Mouse (Mus musculus) c-Kit-positive CD71-negative TER-119-negative erythroid progenitor cells, embryonic 14.5 days (primary cell): ENCODE measurements around the gene Pagr1a.
A peak's percentile ranks its signal among the peaks of the same experiment; 100 is the strongest.

Experiments
- DNase-seq: peaks from one replicate; pipeline ENCODE4 v3.0.0-alpha.2; 2013; ENCODE audit warnings: low read depth

Pagr1a gene

GRCm38 (mm10) chr7:127020901-127021562, 3.9 kb upstream of the Pagr1a start, which contains the start of the genes Gm42742 and Prrt2:
Gene Gm42742 (minus strand): TSS chr7:127021097.
Gene Prrt2 (minus strand): TSS chr7:127021211.
- DNase-seq: no peak

- DNase-seq: no peak
These were observed 3.3 kb upstream of the Pagr1a start for GRCm38 (mm10) chr7:127020491-127020890.

GRCm38 (mm10) chr7:127020031-127020430, 2.9 kb upstream of the Pagr1a start:
- DNase-seq: no peak

GRCm38 (mm10) chr7:127019306-127019960, 2.3 kb upstream of the Pagr1a start:
- DNase-seq: no peak

- no peak for DNase-seq
These were observed 1.5 kb upstream of the Pagr1a start for GRCm38 (mm10) chr7:127018416-127019305.

GRCm38 (mm10) chr7:127017950-127018345, 796 bp upstream of the Pagr1a start:
- DNase-seq: no peak

- DNase-seq: no peak
These were observed 640 bp downstream of the Pagr1a start for GRCm38 (mm10) chr7:127016486-127016938.

- DNase-seq: no peak
These were observed 869 bp downstream of the Pagr1a start, which contains the start of gene Pagr1b for GRCm38 (mm10) chr7:127016481-127016485. Gene Pagr1b (minus strand): TSS chr7:127016484.

GRCm38 (mm10) chr7:127016081-127016480, 1.1 kb downstream of the Pagr1a start:
- DNase-seq: no peak

GRCm38 (mm10) chr7:127014993-127015392, 2.2 kb downstream of the Pagr1a start:
- no peak for DNase-seq

GRCm38 (mm10) chr7:127014320-127014719, 2.8 kb downstream of the Pagr1a start, which contains the start of gene Mvp:
Gene Mvp (minus strand): TSS chr7:127014621.
- peak; percentile 49 for DNase-seq

GRCm38 (mm10) chr7:127013385-127013784, 3.8 kb downstream of the Pagr1a start:
- DNase-seq: no peak

- DNase-seq: no peak
These were observed 4.3 kb downstream of the Pagr1a start for GRCm38 (mm10) chr7:127012845-127013244.

- DNase-seq: no peak
These were observed 4.8 kb downstream of the Pagr1a start for GRCm38 (mm10) chr7:127012374-127012773.

- no peak for DNase-seq
These were observed 5.4 kb downstream of the Pagr1a start for GRCm38 (mm10) chr7:127011717-127012116.

GRCm38 (mm10) chr7:127011051-127011450, 6.1 kb downstream of the Pagr1a start:
- DNase-seq: no peak

GRCm38 (mm10) chr7:127009307-127010085, 7.7 kb downstream of the Pagr1a start:
- no peak for DNase-seq

GRCm38 (mm10) chr7:127008239-127009019, 8.7 kb downstream of the Pagr1a start:
- DNase-seq: peak; percentile 69

- DNase-seq: no peak
These were observed 9.7 kb downstream of the Pagr1a start for GRCm38 (mm10) chr7:127007313-127008024.

- no peak for DNase-seq
These were observed 12.9 kb downstream of the Pagr1a start for GRCm38 (mm10) chr7:127004122-127004875.
